Mouse (Mus musculus) retina, postnatal 7 days (tissue): Measurements from ENCODE around the gene Acad11.

ENCODE experiments used
- DNase-seq: peaks from one replicate; pipeline ENCODE4 v3.0.0-alpha.2; 2012; ENCODE audit warnings: low read depth, low spot score

Acad11 gene

DNA sequence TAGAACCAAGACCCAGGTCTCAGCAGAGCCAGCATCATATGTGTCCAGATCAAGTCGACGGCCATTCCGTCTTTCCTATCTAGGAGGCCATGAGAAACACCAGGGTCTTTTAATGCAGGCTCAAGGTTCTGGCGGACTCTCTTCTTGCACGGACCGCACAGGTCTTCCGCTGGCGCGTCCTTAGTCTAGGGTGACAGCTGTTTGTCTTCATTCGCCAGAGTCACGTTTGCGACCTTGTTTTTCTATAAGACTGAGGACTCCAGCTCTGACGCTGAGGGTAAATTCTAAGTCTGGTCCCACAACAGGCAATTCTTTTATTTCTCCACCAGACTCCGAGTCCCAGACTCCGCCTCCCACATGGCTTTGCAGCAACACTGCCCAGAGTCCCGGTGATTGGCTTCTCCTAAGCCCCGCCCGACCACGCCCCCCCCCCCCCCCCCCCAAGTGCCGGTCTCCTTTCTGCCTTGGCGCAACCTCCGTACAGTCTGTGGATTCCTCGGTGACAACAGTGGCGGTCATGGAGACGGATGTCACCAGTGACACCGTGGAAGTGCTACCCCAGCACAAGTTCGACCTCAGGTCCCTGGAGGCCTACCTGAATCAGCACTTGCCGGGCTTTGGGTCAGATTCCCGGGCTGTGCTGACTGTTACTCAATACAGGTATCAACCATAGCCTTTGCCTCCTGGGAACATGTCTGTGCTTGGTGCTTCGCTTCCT, at the start of gene Acad11:
Acad11 (plus strand) TSS at position 134 of the 718 bp plus-strand sequence.
- peak; percentile 87 for DNase-seq

DNA sequence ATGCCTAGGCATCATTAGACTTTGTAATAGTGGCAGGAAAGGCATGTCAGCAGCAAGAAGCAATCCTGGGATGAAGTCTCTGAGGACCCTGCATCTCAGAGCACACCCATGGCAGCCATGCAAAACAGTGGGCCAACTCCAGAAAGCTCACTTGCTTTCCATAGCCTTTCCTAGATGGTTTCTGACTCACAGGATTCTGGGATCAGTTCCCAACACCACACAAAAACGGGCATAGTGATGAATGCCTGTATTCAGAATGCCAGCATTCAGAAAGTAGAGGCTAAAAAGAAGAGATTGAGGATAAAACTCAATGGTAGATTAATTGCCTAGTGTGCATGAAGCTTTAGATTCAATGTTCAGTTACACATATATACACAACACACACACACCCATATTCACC, 48.7 kb upstream of the Acad11 start:
- no peak for DNase-seq

DNA sequence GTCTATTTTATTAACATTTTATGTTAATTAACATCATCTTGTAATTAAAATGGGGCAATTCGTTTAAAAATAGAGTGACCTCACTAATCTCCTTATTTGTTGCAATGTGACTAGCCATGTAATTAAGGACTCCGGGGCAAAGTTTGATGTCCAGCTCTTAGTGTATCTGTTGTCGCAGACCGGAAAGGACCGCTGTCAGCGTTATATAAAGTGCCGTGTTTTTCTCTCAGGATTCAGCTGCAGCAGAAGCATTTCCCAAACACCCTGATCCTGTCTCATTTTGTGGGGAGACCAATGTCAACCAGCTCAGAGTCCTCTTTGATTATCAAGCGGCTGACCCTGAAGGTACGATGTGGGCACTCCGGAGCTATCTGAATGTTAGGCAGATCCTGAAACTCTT, 42.2 kb upstream of the Acad11 start:
- DNase-seq: no peak

DNA sequence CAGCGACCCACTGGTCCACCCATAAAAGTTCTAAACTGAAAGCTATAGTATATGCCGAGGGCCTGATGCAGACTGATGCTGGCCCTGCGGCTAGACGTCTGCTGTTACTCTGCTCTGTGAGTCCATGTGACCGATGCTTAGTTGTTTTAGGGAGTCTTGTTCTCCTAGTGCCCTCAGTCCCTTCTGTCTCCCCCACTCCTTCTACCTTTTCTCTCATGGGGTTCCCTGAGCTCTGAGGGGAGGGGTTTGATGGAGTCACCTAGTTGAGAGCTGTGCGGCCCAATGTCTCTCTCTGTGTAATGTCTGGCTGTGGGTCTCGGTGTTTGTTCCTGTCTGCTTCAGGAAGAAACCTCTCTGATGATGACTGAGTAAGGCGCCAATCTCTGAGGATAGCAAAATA, 36.0 kb upstream of the Acad11 start:
- DNase-seq: no peak

DNA sequence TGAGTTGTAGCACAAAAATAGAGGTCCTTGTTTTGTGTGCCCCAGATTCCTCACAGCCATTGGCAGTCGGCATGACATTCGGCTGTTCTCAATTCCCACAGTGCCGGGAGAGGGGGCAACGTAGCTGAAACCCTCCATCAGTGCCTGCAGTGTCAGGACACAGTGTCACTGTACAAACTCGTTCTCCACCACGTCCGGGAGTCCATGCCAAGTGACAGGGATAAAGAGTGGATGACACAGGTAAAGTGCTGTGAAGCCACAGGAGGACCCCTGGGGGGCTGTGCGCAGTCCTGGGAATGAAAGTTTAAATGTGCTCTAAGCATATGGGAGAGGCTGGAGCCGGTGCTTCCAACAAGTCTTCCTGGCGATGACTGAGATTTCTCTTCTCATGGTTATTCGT, 33.3 kb upstream of the Acad11 start:
- no peak for DNase-seq

DNA sequence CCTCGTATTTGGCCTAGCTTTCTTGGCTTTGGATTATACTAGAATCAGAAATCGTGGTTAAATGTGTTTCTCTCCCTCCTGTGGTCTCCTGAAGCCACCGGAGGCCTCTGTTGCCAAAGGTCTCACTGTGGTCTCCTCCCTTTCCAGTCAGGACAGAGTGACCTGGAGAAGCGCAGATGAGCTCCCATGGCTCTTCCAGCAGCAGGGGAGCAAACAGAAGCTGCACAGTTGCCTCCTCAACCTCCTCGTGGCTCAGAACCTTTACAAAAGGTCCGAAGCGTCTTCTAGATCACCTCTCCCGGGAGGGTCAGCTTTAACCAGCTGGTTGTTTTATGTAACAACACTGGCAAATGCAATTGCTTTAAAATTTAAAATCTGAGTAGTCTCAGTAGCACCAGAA, 28.9 kb upstream of the Acad11 start:
- DNase-seq: no peak

DNA sequence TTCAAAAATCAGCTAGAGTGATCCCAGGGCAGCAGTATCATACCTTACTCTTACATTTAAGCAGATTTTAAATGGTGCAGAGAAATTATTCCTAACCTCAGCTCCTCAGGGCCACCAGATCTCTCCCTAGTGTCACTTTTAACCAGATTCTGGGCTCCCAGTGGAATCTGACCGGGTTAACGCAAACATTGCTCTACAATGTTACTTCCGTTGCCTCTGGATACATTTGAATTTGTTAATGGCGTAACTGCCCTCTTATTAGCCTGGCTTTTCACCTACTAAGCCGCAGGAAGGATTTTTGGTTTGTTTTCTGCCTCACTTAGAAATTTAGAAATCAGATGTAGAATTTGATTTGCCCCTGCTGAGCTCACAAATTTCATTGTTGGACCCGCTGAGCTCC, 28.5 kb upstream of the Acad11 start:
- no peak for DNase-seq

DNA sequence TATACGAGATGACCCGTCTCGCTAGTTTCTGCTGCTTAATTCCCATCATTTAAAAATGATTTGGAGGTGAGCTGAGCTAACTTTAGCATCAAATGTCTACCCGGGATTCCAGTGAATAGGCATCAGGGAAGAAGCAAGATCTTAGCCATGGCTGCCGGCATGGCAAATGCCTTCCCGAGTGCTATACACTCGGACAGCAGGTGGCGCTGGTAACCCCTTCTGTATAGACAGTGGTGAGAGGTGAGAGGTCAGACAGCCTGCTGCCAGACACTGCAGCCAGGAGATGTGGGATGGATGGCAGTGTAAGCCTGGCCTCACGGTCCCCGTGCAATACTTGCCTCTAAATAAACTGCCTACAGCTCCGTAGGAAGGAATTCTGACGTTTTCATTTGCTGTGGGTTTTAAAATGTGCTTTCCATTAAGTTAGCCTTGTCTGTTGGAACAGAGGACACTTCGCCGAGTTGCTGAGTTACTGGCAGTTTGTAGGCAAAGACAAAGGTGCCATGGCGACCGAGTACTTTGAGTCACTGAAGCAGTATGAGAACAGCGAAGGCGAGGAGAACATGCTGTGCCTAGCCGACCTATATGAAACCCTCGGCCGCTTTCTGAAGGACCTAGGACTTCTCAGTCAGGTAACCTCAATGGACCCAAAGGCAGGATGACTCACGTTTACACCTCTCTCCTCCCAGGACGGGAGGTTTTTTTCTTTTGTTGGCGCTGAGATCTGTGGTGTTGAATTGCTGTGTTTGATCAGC, 27.7 kb upstream of the Acad11 start:
- DNase-seq: peak; percentile 62

DNA sequence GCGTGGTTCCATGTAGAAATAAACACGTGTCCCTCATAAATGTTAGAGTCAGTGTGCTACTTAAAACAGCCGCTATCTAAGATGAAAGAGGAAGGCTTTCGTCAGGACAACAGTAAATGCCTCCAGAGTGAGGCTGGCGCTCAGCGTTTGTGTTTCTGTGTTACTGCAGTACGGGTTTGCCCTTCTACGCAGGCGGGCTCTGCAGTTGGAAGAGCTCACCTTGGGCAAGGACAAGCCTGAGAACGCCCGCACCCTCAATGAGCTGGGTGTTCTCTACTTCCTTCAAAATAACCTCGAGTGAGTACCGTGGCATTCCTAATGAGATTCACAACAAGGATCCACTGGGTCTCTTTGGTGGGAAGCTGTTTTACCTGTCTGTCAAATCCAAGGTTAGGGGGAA, 24.9 kb upstream of the Acad11 start:
- DNase-seq: no peak

DNA sequence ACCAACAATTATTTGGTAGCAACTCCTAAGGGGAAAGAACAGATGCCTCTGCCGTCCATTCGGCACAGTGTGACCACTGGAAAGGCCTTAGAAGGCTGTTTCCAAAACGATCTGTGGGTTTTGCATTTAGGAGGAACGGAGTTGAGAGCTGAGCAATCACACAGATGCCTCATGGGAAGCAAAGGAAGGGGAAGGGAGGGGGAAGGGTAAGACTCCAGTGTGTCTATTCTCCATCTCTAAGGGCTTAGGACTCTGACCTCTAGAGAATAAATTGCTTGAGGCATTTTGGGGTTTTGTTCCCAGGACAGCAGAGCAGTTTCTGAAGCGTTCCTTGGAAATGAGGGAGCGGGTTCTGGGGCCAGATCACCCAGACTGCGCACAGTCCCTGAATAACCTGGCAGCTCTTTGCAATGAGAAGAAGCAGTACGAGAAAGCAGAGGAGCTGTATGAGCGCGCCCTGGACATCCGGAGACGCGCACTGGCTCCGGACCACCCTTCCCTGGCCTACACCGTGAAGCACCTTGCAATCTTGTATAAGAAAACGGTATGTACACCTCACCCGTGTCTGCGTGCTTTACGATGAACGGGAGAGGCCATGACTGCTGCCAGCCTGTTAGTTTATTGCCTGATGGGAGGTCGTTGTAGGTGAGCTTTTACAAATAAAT, 24.0 kb upstream of the Acad11 start:
- DNase-seq: no peak

DNA sequence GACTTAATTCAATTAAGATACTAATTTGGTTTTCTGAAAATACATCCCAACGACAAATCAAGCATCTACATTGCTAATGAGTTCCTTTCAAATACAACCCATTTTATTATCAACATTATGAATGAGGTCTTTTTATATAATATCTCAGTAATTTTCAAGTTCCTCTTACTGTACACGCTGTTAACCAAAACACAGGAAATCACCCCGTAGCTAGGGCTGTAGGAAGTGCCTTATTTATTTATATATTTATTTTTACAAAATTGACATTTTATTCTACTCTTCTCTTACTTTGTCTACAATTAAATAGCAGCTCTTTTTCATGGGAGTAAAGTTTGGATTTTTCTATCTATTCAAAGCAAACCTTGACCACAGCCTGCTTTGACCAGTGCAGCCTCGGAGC, 23.4 kb upstream of the Acad11 start:
- DNase-seq: no peak

DNA sequence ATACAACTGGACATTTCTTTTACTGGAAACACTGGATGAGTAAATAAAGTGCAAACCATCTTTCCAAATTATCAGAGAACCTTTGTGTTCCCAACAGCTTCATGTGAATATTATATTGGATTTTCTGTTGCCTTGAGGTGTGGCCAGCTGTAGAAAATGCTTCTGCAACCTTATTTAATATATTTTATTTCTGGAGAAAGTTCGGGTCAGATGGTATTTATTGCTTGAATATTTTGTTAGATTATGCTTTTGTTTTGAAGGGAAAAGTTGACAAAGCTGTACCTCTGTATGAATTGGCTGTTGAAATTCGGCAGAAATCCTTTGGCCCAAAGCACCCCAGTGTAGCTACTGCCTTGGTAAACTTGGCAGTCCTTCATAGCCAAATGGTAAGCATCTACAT, 22.8 kb upstream of the Acad11 start, which contains the start of gene Gm28305:
Gm28305 (plus strand) TSS at position 301 of the 400 bp plus-strand sequence.
- no peak for DNase-seq

DNA sequence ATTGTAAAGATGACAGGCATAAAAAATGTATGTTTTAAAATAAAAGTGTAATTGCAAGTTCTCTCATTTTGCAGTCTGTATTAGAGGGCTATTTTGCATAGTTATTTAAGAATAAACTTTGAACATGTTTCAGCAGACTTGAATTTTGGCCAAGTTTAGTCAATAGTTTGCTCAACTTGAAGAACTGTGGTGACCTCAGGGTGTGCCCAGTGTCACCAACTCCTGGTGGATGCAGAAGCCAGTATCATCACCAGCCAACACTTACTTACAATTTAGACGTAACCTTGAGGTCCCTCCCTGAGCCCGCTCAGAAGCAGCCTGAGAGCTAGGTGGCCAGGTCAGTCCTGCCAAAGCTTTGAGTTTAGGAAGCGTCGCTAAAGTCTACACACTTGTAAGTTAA, 19.5 kb upstream of the Acad11 start:
- DNase-seq: no peak

DNA sequence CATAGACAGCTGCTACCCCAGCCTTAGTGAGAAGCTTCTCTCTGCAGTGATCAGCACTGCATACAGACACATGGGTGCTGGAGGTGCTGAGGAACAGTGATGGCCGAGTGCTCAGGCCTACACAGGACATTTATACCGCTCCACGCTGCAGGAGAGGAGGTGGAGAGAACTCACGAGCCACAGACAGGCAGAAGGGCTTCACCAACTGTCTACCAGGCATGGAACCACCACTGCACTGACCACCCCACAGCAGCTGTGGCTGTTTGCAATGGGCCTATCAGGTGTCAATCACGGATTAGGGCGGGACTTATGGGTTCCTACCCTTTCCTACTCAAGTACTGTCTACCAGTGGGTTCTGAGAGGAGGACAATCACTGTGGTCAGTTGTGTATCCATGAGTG, 12.1 kb upstream of the Acad11 start:
- DNase-seq: no peak

DNA sequence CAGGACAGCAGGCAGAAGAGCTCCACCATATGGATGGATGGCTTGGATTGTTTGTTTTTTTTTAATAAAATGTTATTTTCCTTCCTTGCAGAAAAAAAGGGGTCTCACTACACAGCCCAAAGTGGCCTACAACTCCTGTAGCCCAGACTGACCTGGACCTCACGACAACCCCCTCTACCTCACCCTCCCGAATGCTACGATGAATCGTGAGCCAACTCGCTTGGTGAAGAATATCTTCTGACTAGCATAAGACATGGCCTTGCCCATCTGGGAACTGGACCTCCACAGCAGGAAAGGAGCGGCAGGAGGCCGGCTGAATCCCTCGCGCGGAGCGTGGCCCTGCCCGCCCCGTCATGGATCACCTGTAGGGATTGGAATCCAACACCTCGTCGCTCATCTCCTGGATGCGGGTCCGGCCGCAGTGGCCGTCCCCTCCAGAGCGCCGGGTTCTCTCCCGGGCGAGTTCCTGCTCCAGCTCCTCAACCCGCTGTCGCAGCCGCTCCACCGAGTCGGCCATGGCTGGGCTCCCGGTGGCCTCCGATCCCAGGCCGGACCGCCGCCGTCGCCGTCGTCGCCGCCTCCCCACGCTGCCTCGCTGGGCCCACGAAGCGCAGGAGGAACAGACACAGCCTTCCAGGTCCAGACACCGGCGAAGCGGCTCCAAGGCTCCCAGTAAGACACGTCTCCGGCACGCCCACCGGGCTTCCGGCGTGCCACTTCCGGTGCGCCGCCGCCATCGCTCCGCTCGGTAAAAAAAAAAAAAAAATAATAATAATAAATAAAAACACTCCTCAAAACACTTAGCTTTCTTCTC, 540 bp upstream of the Acad11 start, which contains the start of gene Uba5:
Uba5 (minus strand) TSS at position 705 of the 814 bp plus-strand sequence.
- no peak for DNase-seq

DNA sequence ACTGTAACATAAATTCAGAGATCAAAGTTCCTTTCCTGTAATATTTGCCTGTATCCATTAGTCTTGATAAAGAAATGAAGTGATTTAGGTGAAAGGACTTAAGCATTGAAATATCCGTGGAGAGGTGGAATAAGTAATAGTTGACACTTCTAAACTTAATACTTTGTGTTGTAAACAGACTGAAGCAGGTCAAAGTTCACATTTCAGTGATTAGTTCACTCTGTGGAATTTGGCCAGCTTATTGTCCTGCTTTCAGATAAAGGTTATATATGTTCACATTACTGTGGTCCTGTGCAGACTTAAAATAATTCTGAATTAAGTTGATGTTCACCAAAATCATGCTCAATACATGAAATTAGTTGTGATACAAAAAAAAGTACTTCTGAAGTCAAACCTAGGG, 1.4 kb downstream of the Acad11 start:
- no peak for DNase-seq

DNA sequence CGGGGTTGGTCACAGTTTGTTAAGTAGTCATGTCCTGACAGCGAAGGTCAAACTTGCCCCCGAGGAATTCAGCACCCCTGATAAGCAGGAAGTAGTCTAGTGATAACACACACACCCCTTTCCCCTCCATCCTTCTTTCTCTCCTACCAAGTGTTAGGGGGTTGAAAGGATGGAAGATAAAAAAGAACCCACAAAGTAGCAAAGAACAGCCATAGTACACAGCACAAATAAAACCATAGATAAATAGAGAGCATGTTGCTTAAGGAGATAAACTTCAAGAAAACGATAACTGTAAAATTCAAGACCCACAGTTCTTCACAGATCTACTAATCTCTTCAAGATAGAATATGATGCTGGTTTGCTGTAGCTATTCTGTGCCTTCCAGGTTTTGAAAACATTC, 7.1 kb downstream of the Acad11 start:
- no peak for DNase-seq

DNA sequence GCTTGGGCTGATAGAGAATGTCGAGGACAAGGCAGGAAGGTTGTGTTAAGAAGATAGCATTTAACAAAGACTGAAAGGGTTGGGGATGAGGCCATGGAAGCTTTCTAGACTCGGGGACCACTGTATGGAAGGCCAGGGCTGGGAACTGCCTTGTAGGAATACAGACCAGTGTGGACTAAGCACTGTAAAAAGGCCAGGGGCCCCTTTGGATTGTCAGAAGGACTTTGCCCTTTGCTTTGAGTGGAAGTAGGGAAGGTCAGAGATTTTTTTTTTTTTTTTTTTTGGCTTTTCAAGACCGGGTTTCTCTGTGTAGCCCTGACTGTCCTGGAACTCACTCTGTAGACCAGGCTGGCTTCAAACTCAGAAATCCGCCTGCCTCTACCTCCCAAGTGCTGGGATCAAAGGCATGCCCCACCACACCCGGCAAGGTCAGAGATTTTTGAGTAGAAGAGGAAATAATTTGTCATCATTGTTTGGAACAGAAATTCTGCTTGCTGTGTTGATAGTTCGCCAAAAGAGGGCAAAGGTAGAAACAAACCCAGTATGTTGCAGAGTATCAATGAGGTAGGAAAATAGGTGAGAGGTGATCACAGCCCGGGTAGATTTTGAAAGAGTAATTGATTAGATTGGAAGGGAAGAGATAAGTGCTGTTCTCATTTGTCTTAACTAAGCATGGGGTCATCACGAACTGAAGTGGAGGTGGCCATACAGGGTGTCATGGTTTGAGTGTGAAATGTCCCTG, 7.9 kb downstream of the Acad11 start:
- DNase-seq: no peak

DNA sequence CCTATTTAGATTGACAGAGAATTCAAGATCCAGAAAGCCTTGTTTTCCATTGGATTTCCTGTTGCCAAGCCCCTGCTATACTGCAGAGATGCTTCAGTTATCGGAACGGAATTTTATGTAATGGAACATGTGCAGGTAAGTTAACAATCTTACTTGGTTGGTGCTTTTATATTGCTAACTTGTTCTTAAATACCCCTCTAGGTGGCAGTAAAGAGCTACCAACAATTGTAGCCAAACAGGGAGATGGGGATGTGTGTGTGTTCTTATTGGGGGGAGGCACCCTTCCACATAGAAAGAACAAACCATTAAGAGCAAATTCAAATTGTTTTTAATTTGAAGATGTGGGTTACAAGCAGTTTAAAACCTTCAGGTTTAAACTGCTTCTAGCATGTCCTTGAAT, 12.6 kb downstream of the Acad11 start:
- DNase-seq: no peak

DNA sequence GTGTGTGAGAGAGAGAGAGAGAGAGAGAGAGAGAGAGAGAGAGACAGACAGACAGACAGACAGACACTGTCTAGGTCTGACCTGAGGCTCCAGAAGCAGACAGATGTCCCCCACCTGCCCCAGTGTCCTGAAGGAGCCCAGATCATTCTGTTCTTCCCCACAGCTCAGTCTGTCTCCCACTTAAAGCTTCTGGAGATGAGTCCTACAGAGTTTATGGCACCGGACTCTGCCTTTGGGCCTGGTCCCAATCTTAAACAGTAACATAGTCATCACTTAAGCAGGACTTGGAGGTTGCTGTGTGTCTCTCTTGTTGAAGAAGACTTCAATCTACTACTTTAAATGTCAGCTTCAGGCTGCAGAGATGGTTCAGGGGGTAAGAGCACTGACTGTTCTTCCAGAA, 15.6 kb downstream of the Acad11 start:
- DNase-seq: no peak

DNA sequence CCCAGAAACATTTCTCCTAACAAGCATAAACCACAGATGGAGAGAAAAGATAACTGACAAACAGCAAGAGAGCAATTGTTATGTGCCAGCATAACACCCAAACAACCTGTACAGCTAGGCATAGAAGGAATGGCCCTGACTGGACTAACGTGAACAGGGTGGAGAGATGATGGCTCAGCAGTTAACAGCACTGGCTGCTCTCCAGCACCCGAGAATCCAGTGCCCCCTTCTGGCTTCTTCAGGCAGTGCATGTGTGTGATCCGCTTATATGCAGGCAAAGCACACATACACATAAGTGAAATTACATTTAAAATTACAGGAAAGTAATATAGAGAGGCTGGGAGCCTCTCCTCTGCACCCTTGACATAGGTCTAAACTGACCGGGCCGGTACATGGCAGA, 16.2 kb downstream of the Acad11 start:
- no peak for DNase-seq
